Mouse (Mus musculus) liver, adult (tissue): ENCODE data around the gene Gata2.

Experiments used
- GATA4 ChIP-seq: IDR thresholded peaks from 2 replicates; pipeline ENCODE4 v1.6.1; 2014; ENCODE audit warnings: mild to moderate bottlenecking, low read length; ENCODE audit not compliant: insufficient replicate concordance

Gata2 gene

DNA sequence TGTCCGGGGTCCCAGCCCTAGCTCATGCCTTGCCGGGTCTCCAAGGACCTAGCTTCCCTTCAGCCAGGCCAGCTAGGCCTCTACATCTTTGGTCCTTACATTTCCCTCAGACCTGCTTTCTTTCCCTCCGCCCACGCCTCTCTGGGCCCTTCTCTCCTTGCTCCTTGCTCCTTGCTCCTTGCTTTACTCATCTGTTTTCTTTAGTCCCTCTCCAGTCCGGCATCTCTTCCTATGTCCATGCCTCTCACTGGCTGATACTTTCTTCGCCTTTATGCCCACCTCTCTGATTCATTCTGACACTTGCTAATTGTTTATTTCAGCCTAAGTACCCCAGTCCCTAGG, 2.7 kb upstream of the Gata2 start:
- TF ChIP-seq GATA4 = no peak

DNA sequence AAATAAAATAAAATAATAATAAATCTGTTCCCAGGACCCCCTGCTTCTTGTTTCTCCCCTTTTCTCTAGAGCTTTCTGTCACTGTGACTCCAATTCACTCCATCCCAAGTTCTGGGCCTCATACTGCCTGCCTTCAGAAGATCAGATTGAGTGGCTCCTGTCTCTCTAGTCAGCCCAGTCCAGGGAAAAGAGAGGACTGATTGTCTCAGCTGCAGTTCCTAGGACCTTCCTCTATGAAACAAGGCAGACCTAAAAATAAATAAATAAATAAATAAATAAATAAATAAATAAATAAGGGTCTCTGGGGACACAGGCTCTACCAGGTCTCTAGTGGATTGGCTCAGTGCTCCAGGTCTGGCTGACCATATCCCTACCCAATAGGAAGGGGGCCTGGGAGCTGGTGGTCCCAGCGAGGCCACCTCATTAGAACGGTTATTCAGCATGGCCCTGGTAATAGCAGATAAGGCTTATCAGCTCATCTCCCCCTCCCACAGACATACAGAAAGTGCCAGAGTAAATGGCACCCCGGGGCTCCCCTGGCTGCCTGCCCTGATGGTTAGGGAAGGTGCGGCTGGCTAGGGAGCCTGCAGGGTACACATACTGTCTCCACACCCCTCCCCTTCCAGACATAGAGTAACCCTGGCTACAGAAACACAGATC, 2.1 kb upstream of the Gata2 start:
- no peak for TF ChIP-seq GATA4

DNA sequence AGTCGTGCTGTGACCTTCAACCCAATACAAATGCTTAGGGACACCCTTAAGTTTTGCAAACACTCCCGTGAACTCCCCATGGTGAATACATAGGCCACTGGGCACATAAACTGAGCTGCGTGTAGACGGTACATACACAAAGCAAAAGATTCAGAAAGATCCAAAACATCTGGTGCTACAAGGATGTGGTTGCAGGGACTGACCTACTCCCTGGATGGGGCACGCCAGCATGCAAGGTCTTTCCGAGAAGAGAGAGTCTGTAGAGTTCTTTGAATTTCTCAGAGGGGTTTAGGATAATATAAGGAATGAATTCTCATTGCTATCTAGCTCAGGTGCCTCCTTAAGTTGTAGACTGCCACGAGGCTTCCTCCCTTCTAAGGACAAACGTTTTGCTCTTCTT, 935 bp upstream of the Gata2 start:
- TF ChIP-seq GATA4 = no peak

DNA sequence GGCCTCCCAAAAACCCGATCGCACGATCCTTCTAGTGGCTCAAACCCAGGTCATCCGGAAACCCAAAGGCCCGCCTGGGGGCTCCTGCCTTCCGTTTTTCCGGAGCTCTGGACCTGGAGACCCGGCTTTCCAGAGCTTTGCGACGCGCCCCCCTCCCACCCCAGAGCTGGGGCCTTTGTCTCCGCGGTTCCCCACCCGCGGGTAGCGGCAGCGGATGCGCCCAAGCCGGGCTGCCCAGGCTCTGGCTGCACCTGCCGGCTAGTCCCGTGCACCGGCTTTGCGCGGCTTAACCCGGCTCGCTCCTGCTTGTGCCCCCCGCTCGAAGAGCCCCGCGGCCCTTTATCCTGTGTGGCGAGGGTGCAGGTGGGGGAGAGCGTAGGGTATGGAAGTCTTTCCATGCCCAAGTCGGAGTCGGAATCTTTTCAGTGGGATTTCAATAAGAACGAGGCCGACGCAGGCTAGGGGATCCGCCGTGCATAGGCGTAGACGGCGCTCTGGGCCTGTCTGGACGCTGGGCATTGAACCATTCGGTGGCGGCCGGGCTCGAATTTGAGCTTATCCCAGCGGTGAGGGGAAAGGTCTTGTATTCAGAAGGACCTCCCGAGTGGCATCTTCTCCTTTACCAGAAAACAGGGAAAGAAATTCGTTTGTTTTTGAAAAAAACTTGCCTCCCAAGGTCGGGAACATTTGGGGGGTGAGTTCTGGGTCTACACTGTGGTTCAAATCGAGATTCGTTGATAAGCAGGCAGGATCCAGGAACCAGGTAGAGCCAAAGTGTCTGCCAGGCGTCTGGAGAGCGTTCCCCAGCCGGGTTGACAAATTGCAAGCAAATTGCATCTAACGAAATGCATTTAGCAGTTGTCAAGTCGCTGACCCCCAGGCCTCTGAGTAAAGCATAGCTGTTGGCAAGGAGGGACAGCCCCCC, 624 bp downstream of the Gata2 start:
- TF ChIP-seq GATA4 = no peak

DNA sequence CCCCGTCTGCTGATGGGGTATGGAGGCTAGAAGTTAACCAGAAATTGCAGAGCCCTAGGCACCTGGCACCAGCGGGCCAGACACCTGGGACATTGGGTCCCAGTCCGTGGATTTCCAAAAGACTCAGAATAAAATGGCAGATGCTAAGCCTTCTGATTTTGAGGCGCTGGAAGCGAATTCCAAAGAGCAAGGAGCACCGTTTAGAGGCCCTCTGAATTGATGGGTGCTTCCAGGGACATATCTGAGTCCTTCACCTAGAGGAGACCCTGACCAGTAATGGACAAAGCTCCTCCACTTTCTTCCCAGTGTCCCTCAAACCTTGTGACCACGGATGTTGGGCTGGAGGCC, 1.3 kb downstream of the Gata2 start:
- TF ChIP-seq GATA4 = no peak

DNA sequence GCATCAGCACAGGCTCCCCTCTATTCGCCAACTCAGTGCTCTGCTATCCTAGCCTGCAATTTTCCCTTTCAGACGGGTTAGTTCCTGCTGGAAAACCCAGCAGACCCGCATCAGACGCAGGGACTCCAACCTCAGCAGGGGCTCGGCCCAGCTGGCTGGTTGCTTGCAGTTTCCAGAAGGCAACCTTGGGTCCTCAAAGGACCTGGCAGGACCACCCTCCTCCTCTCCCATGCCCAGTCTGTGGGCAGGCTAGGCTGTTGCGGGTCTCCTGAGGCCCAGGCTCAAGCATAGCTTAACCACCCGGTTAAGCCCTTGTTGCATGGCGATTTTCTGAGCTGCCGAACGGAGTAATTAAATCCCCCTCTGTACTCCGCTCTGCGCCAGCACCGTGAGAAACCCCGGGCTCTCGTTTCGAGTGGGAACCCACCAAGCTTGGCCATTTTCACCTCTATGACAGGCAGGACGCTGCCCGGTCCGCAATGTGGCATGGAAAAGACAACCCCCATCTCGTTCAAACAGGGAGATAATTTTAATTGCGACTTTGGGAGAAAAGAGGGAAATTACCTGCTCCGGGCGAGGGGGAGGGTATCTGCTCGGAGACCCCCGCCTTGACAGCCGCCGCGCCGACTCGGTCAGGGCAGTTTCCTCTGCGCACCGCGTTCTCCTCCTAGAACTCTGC, 2.5 kb downstream of the Gata2 start:
- TF ChIP-seq GATA4 = no peak

DNA sequence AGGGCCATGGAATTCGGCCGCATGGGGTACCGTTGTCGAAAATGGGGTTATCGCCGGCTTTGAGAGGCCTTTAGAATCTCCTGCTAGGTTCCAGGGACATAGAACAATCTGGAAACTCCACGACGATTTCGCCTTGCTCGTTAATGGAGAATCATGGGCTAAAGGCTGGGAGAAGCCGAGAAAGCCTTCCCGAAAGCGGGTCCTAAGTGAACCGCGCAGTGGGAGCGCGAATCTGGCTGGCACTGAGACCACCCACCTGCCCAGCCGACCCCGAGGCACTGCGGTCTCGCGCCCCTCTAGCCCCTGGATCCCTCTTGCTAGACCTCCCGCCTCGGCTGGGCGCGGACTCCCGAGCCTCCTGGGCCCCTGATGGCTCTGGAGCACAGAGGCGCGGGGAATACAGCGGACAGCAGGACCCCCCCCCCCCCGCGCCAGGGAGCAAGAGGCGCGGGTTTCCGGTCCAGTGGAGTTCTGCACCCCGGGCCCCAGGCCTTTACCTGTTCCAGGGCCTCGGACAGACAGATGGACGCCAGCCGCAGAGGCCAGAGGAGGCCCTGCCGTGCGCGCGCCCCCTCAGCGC, 3.1 kb downstream of the Gata2 start:
- no peak for TF ChIP-seq GATA4

DNA sequence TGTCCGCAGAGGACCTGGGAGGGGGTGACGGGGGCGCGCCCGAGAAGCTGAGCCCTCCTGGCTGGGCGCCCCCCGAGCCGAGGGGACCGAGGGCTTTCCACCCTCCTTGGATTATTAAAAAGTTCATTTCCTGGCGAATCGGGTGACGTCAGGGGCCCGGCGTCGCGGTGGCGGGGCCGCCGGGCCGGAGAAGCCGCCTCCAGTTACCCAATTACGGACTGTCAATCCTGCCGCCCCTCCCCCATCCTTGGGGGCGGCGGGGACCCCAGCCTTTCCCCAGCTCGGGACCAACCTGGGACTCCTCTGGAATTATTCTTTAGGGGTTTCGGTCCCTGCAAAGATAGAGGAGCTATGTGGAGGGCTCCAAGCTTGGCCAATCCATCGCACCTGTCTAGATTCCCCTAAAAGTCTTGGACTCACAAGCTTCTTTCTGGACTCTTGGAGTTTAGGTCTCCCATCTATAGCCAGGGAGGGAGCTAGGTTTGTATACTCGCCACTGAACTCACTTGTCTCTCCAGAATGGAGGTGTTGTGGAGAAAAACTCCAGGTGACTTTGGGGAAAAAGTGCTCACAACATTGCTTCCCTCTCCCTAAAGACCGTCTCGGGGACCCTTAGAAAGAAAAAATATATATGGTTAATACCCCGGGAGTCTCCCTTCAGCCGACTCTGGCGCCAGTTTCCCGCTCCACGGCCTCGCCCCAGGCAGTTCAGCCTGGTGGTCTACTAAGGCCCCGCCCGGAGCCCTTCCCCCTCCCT, 3.8 kb downstream of the Gata2 start:
- TF ChIP-seq GATA4 = no peak

DNA sequence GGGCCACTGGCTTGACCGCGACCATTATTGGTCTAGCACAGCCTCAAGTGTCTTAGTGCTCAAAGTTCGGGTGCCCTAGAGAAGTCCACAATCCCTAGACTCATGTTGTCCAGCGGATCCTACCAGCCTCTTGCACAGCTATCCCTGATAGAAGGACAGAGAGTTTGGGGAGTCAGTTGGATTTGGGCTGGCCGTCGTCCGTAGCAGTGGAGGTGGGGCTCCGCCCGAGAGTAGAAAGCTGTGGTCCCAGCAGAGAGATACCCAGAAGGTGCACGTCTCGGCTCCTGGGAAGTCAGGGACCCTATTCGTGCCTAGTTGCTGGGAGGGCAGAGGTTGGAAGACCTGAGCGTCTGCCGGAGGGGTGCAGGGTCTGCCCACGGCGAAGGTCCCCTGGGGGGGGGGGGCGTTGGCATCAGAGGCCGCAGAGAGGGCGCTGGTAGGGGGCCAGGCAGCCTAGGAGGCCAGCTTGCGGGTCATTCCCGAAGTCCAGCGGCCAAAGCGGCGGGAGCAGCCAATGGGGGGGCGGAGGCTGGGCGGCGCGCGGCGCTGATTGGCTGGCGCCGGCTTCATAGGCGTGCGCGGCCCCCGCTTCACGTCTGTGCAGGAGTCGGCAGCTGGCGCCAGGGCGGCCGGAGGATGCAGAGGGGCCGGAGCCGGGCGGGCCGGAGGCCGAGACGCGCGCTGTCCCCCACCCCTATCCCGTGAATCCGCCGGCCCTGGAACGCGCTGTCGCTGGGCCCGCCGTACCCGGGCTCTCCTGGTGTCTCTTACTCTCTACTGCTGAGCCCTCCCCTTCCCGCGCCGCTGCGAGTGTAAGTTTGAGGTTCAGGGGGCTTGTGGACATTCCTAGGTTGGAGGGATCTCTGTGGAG, 4.6 kb downstream of the Gata2 start:
- TF ChIP-seq GATA4 = no peak

DNA sequence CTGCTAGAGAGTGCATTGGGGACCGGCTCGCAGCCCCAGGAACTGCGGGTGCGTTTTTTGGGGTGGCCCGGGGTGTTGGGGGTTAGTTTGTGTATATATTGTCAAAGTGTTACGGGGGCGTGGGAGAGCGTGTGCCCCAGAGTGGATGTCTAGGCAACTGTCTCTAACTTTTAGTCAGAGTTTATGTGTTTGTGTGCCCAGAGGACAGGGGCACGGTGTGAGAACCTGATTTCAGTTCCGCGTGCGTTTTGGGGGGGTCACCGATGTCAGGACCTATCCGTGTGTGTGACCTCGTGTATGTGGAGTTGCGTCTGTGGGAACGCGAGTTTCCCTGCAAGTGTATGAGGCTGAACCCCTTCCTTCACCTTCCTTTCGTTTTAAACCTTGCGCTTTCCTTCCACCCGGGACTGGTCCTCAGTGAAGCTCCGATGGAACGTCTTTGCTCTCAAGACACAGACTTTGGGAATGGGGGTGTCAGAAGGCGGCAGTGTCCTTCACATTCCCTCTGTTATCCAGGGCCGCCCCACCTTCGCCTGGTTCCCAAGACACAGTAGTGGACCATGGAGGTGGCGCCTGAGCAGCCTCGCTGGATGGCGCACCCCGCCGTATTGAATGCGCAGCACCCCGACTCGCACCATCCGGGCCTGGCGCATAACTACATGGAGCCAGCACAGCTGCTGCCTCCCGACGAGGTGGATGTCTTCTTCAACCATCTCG, 5.5 kb downstream of the Gata2 start:
- TF ChIP-seq GATA4 = no peak

DNA sequence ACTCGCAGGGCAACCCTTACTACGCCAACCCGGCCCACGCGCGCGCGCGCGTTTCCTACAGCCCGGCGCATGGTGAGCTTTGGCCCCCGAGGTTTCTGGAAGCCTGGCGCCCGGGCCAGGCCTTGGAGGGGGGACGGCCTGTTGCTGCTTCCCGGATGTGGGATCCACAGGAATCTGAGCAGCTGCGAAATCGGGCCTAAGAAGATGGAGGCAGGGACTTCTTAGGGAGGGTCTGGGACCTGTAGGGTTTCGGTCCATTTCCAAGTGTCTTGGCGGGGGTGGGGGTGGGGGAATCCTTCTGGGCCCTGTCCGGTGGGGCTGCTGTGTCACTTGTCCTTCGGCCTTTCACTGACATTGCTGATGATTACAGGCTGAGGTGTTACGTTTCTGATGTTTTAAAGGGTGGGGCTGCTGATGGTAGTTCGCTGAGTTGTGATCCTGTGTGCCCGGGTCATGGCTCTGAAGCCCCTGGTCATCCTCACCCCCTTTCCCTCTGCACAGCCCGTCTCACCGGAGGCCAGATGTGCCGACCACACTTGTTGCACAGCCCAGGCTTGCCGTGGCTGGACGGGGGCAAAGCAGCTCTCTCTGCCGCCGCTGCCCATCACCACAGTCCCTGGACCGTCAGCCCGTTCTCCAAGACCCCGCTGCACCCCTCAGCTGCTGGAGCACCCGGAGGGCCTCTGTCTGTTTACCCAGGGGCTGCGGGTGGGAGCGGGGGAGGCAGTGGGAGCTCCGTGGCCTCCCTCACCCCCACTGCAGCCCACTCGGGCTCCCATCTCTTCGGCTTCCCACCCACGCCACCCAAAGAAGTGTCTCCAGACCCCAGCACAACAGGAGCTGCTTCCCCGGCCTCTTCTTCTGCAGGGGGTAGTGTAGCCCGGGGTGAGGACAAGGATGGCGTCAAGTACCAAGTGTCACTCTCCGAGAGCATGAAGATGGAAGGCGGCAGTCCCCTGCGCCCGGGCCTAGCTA, 6.3 kb downstream of the Gata2 start:
- no peak for TF ChIP-seq GATA4
